Mouse (Mus musculus) limb, embryonic 12.5 days (tissue): ENCODE results near the gene R3hdm1. TPM values are rescaled to one million over a fixed set of nuclear protein-coding genes. Genes with fewer than 3 reads are reported as not detected.
"Not testable (repeated sequence)": the region's sequence is repeated elsewhere in the genome, so short reads cannot be mapped to it uniquely, and the experiment has no call there.

Source experiments
- ATAC-seq: fragments of 200-750 bp; cut with Nextera tagmentation; 2 replicates; pipeline ENCODE4 v1.8.0; 2017; ENCODE audit warnings: low read depth, moderate TSS enrichment; ENCODE audit not compliant: insufficient number of reproducible peaks, insufficient read depth, low FRiP score, low TSS enrichment
- H3K27ac ChIP-seq: fragments of 300-500 bp; sonication (generic); 2 replicates; pipeline ENCODE4 v1.5.1; 2016; ENCODE audit warnings: mild to moderate bottlenecking, moderate library complexity
- H3K27me3 ChIP-seq: fragments of 300-500 bp; sonication (generic); 2 replicates; pipeline ENCODE4 v1.6.1; 2016; ENCODE audit warnings: mild to moderate bottlenecking, moderate library complexity
- H3K36me3 ChIP-seq: fragments of 300-500 bp; sonication (generic); 2 replicates; pipeline ENCODE4 v1.6.1; 2016; ENCODE audit warnings: mild to moderate bottlenecking, moderate library complexity
- H3K4me1 ChIP-seq: fragments of 300-500 bp; sonication (generic); replicated peaks from 2 replicates; pipeline ENCODE4 v1.6.1; 2016
- H3K4me2 ChIP-seq: fragments of 300-500 bp; sonication (generic); 2 replicates; pipeline ENCODE4 v1.6.1; 2016; ENCODE audit warnings: mild to moderate bottlenecking, moderate library complexity
- H3K4me3 ChIP-seq: fragments of 300-500 bp; sonication (generic); replicated peaks from 2 replicates; pipeline ENCODE4 v1.5.1; 2016; ENCODE audit warnings: mild to moderate bottlenecking
- H3K9ac ChIP-seq: fragments of 300-500 bp; sonication (generic); replicated peaks from 2 replicates; pipeline ENCODE4 v1.6.1; 2016; ENCODE audit warnings: mild to moderate bottlenecking, moderate library complexity
- H3K9me3 ChIP-seq: fragments of 300-500 bp; sonication (generic); 2 replicates; pipeline ENCODE4 v1.6.1; 2016; ENCODE audit warnings: mild to moderate bottlenecking, moderate library complexity
- WGBS: fragments of 180-500 bp; shearing (Covaris S2); methylation state at CpG from one replicate; pipeline ENCODE4 v1.1.7; 2016; 5-methylcytosine and 5-hydroxymethylcytosine counted together
- polyA plus RNA-seq: library from polyadenylated mRNA; unstranded; fragments of >200 nt; fragmentation: Nextera tagmentation; extraction: Ambion mirVana; gene quantifications from 2 replicates; pipeline ENCODE4 v1.2.1, GENCODE M21; 2016

Gene R3hdm1
- polyA plus RNA-seq, 1 experiment from 2014 or later = 75.5 TPM

GRCm38 (mm10) chr1:128077788-128078187 is 25.3 kb upstream of the R3hdm1 start:
- peaks cover 3% of the 10 kb centered on the region; the same call in 1 of the 2 replicates for H3K36me3 ChIP-seq
- H3K4me2 ChIP-seq = no peak overlapping the region
- WGBS = 86% methylated on average over 2 of the region's 2 CpGs
- H3K9me3 ChIP-seq = no peaks in the 10 kb centered on the region
- H3K9ac ChIP-seq = no peak overlapping the region
- ATAC-seq = no peak
- no peak overlapping the region for H3K4me3 ChIP-seq
- no peaks in the 10 kb centered on the region for H3K27me3 ChIP-seq
- no peak overlapping the region for H3K27ac ChIP-seq
- no peaks in the 10 kb centered on the region for H3K4me1 ChIP-seq

- Histone ChIP-seq H3K27ac (no peak overlapping the region), H3K9me3 (no peaks in the 10 kb centered on the region), H3K36me3 (peaks cover 3% of the 10 kb centered on the region; the same call in 1 of the 2 replicates), H3K9ac (no peak overlapping the region), H3K4me1 (no peaks in the 10 kb centered on the region), H3K4me2 (no peak overlapping the region), H3K27me3 (no peaks in the 10 kb centered on the region), H3K4me3 (no peak overlapping the region)
- WGBS = 82% methylated on average over 1 of the region's 1 CpGs
- ATAC-seq = no peak
These were observed 24.5 kb upstream of the R3hdm1 start for GRCm38 (mm10) chr1:128078646-128079045.

GRCm38 (mm10) chr1:128080936-128081696 is 22.0 kb upstream of the R3hdm1 start:
- ATAC-seq = no peak
- H3K4me2 ChIP-seq = no peak overlapping the region
- no peak overlapping the region for H3K27ac ChIP-seq
- 0 out of 2 replicates have a peak, but pooled peaks cover 3% of the 10 kb centered on the region for H3K36me3 ChIP-seq
- WGBS = 89% methylated on average over 5 of the region's 5 CpGs
- H3K9ac ChIP-seq = no peak overlapping the region
- H3K4me3 ChIP-seq = no peak overlapping the region
- no peaks in the 10 kb centered on the region for H3K9me3 ChIP-seq
- no peaks in the 10 kb centered on the region for H3K27me3 ChIP-seq
- no peaks in the 10 kb centered on the region for H3K4me1 ChIP-seq

GRCm38 (mm10) chr1:128081873-128082272 is 21.2 kb upstream of the R3hdm1 start:
- H3K4me2 ChIP-seq = no peak overlapping the region
- H3K4me1 ChIP-seq = no peaks in the 10 kb centered on the region
- 96% methylated on average over 7 of the region's 7 CpGs for WGBS
- no peak overlapping the region for H3K9ac ChIP-seq
- no peak overlapping the region for H3K27ac ChIP-seq
- H3K27me3 ChIP-seq = no peaks in the 10 kb centered on the region
- 0 out of 2 replicates have a peak, but pooled peaks cover 3% of the 10 kb centered on the region for H3K36me3 ChIP-seq
- ATAC-seq = no peak
- H3K4me3 ChIP-seq = no peak overlapping the region
- no peaks in the 10 kb centered on the region for H3K9me3 ChIP-seq

- H3K4me1 ChIP-seq = no peaks in the 10 kb centered on the region
- H3K4me2 ChIP-seq = no peak overlapping the region
- 85% methylated on average over 7 of the region's 7 CpGs for WGBS
- no peak for ATAC-seq
- H3K4me3 ChIP-seq = no peak overlapping the region
- H3K27me3 ChIP-seq = no peaks in the 10 kb centered on the region
- 0 out of 2 replicates have a peak, but pooled peaks cover 3% of the 10 kb centered on the region for H3K36me3 ChIP-seq
- H3K27ac ChIP-seq = no peak overlapping the region
- H3K9ac ChIP-seq = no peak overlapping the region
- H3K9me3 ChIP-seq = no peaks in the 10 kb centered on the region
These were observed 20.3 kb upstream of the R3hdm1 start for GRCm38 (mm10) chr1:128082800-128083199.

GRCm38 (mm10) chr1:128094686-128095085 is 8.4 kb upstream of the R3hdm1 start:
- Histone ChIP-seq H3K36me3 (peaks cover 16% of the 10 kb centered on the region), H3K4me1 (no peaks in the 10 kb centered on the region), H3K27me3 (no peaks in the 10 kb centered on the region), H3K4me2 (no peak overlapping the region), H3K27ac (no peak overlapping the region), H3K9me3 (no peaks in the 10 kb centered on the region), H3K4me3 (no peak overlapping the region), H3K9ac (no peak overlapping the region)
- no peak for ATAC-seq
- WGBS = 100% methylated on average over 1 of the region's 2 CpGs

- no peak overlapping the region for H3K9ac ChIP-seq
- H3K36me3 ChIP-seq = no peaks in the 10 kb centered on the region
- WGBS = 96% methylated on average over 1 of the region's 1 CpGs
- no peak overlapping the region for H3K4me3 ChIP-seq
- no peak overlapping the region for H3K27ac ChIP-seq
- H3K4me2 ChIP-seq = no peak overlapping the region
- no peaks in the 10 kb centered on the region for H3K9me3 ChIP-seq
- no peak for ATAC-seq
- no peaks in the 10 kb centered on the region for H3K27me3 ChIP-seq
- H3K4me1 ChIP-seq = 0 out of 2 replicates have a peak, but pooled peaks cover 2% of the 10 kb centered on the region
These were observed 4.8 kb upstream of the R3hdm1 start for GRCm38 (mm10) chr1:128098309-128098708.

- peak; percentile 16 for ATAC-seq
- H3K4me2 ChIP-seq = peak overlapping the region; percentile 57
- peak overlapping the region; percentile 32; the same call in 1 of the 2 replicates for H3K27ac ChIP-seq
- peak overlapping the region; percentile 88 for H3K4me3 ChIP-seq
- H3K27me3 ChIP-seq = no peaks in the 10 kb centered on the region
- H3K36me3 ChIP-seq = no peaks in the 10 kb centered on the region
- H3K9ac ChIP-seq = peak overlapping the region; percentile 47
- H3K9me3 ChIP-seq = no peaks in the 10 kb centered on the region
- peaks cover 10% of the 10 kb centered on the region for H3K4me1 ChIP-seq
- WGBS = under 1% methylated on average over 15 of the region's 15 CpGs
These were observed 855 bp upstream of the R3hdm1 start for GRCm38 (mm10) chr1:128102251-128102640.

- peak overlapping the region; percentile 91 for H3K27ac ChIP-seq
- under 1% methylated on average over 44 of the region's 47 CpGs for WGBS
- H3K36me3 ChIP-seq = no peaks in the 10 kb centered on the region
- peak overlapping the region; percentile 88 for H3K4me3 ChIP-seq
- H3K4me1 ChIP-seq = peaks cover 10% of the 10 kb centered on the region
- ATAC-seq = peak; percentile 44
- peak overlapping the region; percentile 72 for H3K4me2 ChIP-seq
- no peaks in the 10 kb centered on the region for H3K27me3 ChIP-seq
- no peaks in the 10 kb centered on the region for H3K9me3 ChIP-seq
- peak overlapping the region; percentile 90 for H3K9ac ChIP-seq
These were observed 503 bp downstream of the R3hdm1 start for GRCm38 (mm10) chr1:128103520-128104088.

- H3K9me3 ChIP-seq = no peaks in the 10 kb centered on the region
- H3K4me3 ChIP-seq = no peak overlapping the region
- H3K36me3 ChIP-seq = peaks cover 3% of the 10 kb centered on the region; the same call in 1 of the 2 replicates
- H3K27ac ChIP-seq = no peak overlapping the region
- no peak overlapping the region for H3K9ac ChIP-seq
- ATAC-seq = no peak
- no peaks in the 10 kb centered on the region for H3K4me1 ChIP-seq
- whole genome bisulfite sequencing = 94% methylated on average over 4 of the region's 4 CpGs
- H3K4me2 ChIP-seq = no peak overlapping the region
- H3K27me3 ChIP-seq = no peaks in the 10 kb centered on the region
These were observed 18.0 kb downstream of the R3hdm1 start for GRCm38 (mm10) chr1:128120913-128121627.

- H3K4me1 ChIP-seq, H3K36me3 ChIP-seq, H3K9me3 ChIP-seq, H3K9ac ChIP-seq, H3K27ac ChIP-seq, ATAC-seq, H3K4me2 ChIP-seq, H3K4me3 ChIP-seq, H3K27me3 ChIP-seq: not testable (repeated sequence)
These were observed 33.1 kb downstream of the R3hdm1 start for GRCm38 (mm10) chr1:128136222-128136621.
